Mouse (Mus musculus): Measurements from ENCODE around the gene Gm29094. TPM values are rescaled to one million over a fixed set of nuclear protein-coding genes. Genes with fewer than 3 reads are reported as not detected.

Gene Gm29094
- total and polyA plus RNA-seq, 2 experiments from 2014 or later: not detected

DNA sequence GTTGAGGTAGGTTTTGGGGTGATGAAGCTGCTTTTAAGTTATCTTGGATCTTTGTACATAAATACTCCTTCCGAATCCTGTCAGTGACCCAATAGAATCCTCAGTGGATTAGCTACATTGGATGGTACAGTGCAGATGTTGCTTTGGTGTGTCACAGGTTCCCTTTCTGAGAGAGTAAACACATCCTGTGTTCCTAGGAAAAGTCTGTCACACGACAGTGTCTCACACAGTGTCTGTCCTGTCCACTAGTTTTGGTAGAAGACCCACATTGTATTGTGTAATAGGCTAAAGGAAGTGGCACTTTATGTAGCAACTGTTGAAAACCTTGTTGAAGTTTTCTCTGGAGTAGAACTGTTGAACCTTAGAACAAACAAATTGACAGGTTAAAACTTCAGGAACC is 54.2 kb downstream of the Gm29094 start:
- Histone ChIP-seq H3K27ac (ENCODE audit: low read depth, low read length) (no peak overlapping the region), H3K27me3 (ENCODE audit: insufficient read depth, low read length) (no peaks in the 10 kb centered on the region), H3K9me3 (ENCODE audit: low read length) (no peaks in the 10 kb centered on the region), H3K9ac (replicated peaks; ENCODE audit: low read length, poor library complexity, severe bottlenecking) (no peak overlapping the region), H3K4me2 (ENCODE audit: low read depth, low read length, poor library complexity, severe bottlenecking) (no peak overlapping the region), H3K36me3 (ENCODE audit: insufficient read depth, low read length) (no peaks in the 10 kb centered on the region), H3K4me3 (ENCODE audit: low read depth, low read length) (no peak overlapping the region), H3K4me1 (ENCODE audit: insufficient read depth, low read length) (no peaks in the 10 kb centered on the region)
- TF ChIP-seq CTCF (IDR thresholded peaks at IDR 0.05): no peak
- 87% methylated on average over 2 of the region's 2 CpGs for WGBS
- no peak for DNase-seq (ENCODE audit: low spot score)
- ATAC-seq (ENCODE audit: low FRiP score): no peak

DNA sequence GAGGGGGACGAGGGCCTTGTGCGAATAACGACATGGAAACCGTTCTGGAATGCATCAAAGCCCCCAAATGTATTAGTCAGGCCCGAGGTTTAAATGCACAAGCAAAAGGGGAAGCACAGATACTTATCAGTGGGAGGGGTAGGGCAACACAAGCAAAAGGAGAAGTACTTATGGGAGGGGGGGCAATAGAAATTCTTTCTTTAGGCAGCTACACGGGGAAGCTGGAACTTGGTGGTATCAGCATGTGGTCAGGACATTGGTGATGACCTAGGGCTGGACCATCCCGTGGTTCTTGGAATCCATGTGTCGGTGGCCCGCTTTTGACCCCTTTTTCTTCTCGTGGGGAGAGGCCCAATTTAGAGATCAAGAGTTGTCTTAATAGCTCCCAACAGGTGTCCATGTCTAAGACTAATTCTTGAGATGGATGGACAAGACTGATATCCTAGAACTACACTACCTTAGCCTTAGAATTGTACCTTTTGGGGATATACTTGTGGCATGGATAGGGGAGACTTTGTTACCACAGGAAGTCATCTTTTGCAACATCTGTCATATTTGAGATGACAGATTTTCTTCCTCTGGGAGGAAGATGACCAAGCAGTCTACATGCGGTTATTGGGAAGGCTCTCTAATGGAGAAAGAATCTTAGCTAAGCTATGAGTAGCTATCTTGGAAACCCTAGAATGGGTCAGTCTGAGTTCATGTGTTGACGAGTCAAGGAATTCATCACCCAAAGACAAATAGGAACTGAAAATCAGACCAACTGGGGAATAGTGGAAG is 57.6 kb downstream of the Gm29094 start:
- Histone ChIP-seq H3K4me2 (ENCODE audit: low read depth, low read length, poor library complexity, severe bottlenecking) (no peak overlapping the region), H3K4me1 (ENCODE audit: insufficient read depth, low read length) (no peaks in the 10 kb centered on the region), H3K4me3 (ENCODE audit: low read depth, low read length) (no peak overlapping the region), H3K27ac (ENCODE audit: low read depth, low read length) (no peak overlapping the region), H3K9me3 (ENCODE audit: low read length) (no peaks in the 10 kb centered on the region), H3K9ac (replicated peaks; ENCODE audit: low read length, poor library complexity, severe bottlenecking) (no peak overlapping the region), H3K27me3 (ENCODE audit: insufficient read depth, low read length) (no peaks in the 10 kb centered on the region), H3K36me3 (ENCODE audit: insufficient read depth, low read length) (no peaks in the 10 kb centered on the region)
- no peak for TF ChIP-seq CTCF (IDR thresholded peaks at IDR 0.05)
- ATAC-seq (ENCODE audit: low FRiP score): no peak
- 89% methylated on average over 12 of the region's 12 CpGs for WGBS
- DNase-seq (ENCODE audit: low spot score): no peak

DNA sequence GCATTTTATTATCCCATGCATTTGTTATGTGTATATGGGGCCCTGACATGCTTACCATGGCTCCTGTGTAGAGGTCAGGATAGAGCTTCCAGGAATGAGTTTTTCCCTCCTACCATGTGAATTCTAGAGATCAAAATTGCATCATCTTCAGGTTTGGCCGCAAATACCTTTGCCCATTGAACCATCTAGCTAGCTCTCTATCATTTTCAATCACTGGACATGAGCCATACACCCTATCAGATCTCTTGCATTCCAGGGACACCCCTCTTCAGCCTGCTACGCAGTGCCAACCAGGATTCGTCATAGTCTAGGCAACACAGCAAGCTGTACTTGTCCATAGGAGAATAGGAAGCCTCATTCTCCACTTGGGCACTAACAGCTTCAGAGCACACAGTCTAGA is 64.8 kb downstream of the Gm29094 start:
- no peak overlapping the region for H3K4me3 ChIP-seq (ENCODE audit: low read depth, low read length)
- no peaks in the 10 kb centered on the region for H3K36me3 ChIP-seq (ENCODE audit: insufficient read depth, low read length)
- no peaks in the 10 kb centered on the region for H3K4me1 ChIP-seq (ENCODE audit: insufficient read depth, low read length)
- H3K27me3 ChIP-seq (ENCODE audit: insufficient read depth, low read length): no peaks in the 10 kb centered on the region
- no peak overlapping the region for H3K27ac ChIP-seq (ENCODE audit: low read depth, low read length)
- ATAC-seq (ENCODE audit: low FRiP score): no peak
- H3K4me2 ChIP-seq (ENCODE audit: low read depth, low read length, poor library complexity, severe bottlenecking): no peak overlapping the region
- 92% methylated on average over 3 of the region's 3 CpGs for WGBS
- no peaks in the 10 kb centered on the region for H3K9me3 ChIP-seq (ENCODE audit: low read length)
- DNase-seq (ENCODE audit: low spot score): no peak
- TF ChIP-seq CTCF (IDR thresholded peaks at IDR 0.05): no peak
- H3K9ac ChIP-seq (replicated peaks; ENCODE audit: low read length, poor library complexity, severe bottlenecking): no peak overlapping the region

DNA sequence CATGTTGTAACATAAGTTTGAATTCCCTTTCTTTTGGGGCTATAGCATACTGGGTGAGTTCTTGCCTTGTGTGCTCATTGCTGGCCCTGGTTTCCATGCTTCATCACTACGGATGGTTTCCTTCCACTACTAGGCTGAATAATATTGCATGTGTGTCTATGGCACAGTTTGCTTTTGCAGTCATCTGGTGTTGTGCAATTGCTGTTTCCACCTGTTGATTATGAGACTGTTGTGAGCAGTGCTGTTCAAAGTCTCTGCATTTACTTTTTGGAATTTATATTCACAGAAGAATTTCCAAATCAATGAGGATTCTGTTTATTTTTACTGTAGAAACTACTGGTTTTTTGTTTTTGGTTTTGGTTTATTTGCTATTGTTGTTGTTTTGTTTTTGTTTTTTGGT is 65.4 kb downstream of the Gm29094 start:
- Histone ChIP-seq H3K4me2 (ENCODE audit: low read depth, low read length, poor library complexity, severe bottlenecking) (no peak overlapping the region), H3K4me3 (ENCODE audit: low read depth, low read length) (no peak overlapping the region), H3K36me3 (ENCODE audit: insufficient read depth, low read length) (no peaks in the 10 kb centered on the region), H3K27ac (ENCODE audit: low read depth, low read length) (no peak overlapping the region), H3K9me3 (ENCODE audit: low read length) (no peaks in the 10 kb centered on the region), H3K4me1 (ENCODE audit: insufficient read depth, low read length) (no peaks in the 10 kb centered on the region), H3K9ac (replicated peaks; ENCODE audit: low read length, poor library complexity, severe bottlenecking) (no peak overlapping the region), H3K27me3 (ENCODE audit: insufficient read depth, low read length) (no peaks in the 10 kb centered on the region)
- WGBS: 95% methylated on average over 1 of the region's 1 CpGs
- ATAC-seq (ENCODE audit: low FRiP score): no peak
- no peak for TF ChIP-seq CTCF (IDR thresholded peaks at IDR 0.05)
- DNase-seq (ENCODE audit: low spot score): no peak

Other genes with a start within 250 kb of the Gm29094 start
- gene Bcl2a1a, start 242.5 kb upstream of the Gm29094 start, total RNA-seq (2014; rRNA removed): not detected in 2 replicates
- 0.28 TPM in 1 of 2 replicates, not detected in the other for gene Bcl2a1a, start 242.5 kb upstream of the Gm29094 start, polyA plus RNA-seq (2015; fragmentation: Nextera tagmentation; extraction: Ambion mirVana)
- not detected in 2 replicates for gene Trim43b, start 106.5 kb upstream of the Gm29094 start, total RNA-seq (2014; rRNA removed)
- not detected in 2 replicates for gene Trim43b, start 106.5 kb upstream of the Gm29094 start, polyA plus RNA-seq (2015; fragmentation: Nextera tagmentation; extraction: Ambion mirVana)
- 0.38 and 0.57 TPM in 2 replicates for gene Bcl2a1b, start 170 bp upstream of the Gm29094 start, total RNA-seq (2014; rRNA removed)
- gene Bcl2a1b, start 170 bp upstream of the Gm29094 start, polyA plus RNA-seq (2015; fragmentation: Nextera tagmentation; extraction: Ambion mirVana): 1.8 and 2.8 TPM in 2 replicates
- gene Mthfs, start 11.3 kb downstream of the Gm29094 start, total RNA-seq (2014; rRNA removed): 8.3 and 12.7 TPM in 2 replicates
- gene Mthfs, start 11.3 kb downstream of the Gm29094 start, polyA plus RNA-seq (2015; fragmentation: Nextera tagmentation; extraction: Ambion mirVana): 16.9 and 20.6 TPM in 2 replicates

All from midbrain, postnatal 0 days (tissue).